Mouse (Mus musculus) erythroblast, embryonic 14.5 days (primary cell): ENCODE measurements around the gene Nit1.

Experiments used
- GATA1 ChIP-seq: IDR thresholded peaks from 2 replicates; pipeline ENCODE4 v1.6.1; 2012; ENCODE audit warnings: low read length, inconsistent platforms, mixed read lengths
- TAL1 ChIP-seq: IDR thresholded peaks from 3 replicates; pipeline ENCODE4 v1.6.1; 2012; ENCODE audit warnings: low read length, inconsistent platforms, mixed read lengths

DNA sequence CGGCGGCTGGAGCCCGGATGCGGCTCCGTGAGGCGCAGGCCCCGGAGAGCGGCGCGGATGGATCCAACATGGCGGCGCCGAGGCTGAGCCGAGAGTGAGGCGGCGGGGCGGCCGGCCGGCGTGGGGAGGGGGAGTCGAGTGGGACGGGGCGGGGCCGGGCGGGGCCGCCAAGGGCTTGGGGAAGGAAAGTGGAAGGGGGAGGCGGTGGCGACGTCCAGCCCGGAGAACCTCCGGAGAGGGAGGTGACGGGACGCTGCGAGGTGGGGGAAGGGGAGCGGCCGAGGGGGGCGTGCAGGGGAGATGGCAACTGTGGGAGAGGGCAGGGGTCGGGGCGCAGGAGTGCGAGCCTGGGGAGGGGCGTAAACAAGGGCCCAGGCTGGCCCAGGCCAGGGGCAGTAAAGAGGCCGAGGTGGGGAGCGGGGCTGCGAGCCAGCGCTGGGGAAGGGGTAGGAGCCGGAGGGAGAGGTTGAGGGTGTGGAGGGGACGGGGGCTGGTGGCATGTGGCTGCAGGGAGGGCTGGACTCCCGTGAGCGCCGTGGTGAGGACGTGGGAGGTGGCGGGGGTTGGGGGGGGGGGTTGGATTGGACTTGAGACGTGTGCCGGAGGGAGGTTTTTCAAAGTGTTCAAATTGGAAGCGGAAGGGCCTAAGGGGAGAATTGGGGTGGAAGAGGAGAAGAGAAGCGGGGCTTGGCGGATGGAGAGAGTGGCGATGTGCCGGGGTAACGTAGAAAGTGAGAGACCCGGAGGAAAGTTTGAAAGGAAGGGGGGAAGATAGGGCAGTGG, 15.8 kb downstream of the Nit1 start:
- TF ChIP-seq GATA1 (no peak), TAL1 (no peak)
